Mouse (Mus musculus): ENCODE results near the gene Pinlyp.
A peak's percentile ranks its signal among the peaks of the same experiment; 100 is the strongest.

Pinlyp gene

DNA sequence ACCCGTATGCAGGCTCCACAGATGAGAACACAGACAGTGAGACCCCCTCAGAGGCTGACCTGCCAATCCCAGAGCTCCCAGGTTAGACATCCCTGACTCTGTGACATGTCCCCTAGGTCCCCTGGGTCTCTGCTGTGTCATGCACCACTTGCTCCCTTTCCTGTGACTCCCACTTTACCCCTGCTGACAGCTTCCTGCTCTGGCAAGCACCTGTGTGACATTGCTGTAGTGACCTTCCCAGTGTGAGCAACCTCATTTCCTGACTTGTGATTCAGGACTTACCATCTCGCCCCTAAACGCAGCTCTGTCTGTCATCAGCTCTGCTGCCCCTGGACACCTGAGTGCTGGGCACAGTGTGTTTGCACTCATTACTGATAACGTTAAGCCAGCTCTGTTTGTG lies 25.2 kb upstream of the Pinlyp start:
- no peak for TF ChIP-seq GATA4 (IDR thresholded peaks at IDR 0.05; ENCODE audit: insufficient replicate concordance, low read length)

DNA sequence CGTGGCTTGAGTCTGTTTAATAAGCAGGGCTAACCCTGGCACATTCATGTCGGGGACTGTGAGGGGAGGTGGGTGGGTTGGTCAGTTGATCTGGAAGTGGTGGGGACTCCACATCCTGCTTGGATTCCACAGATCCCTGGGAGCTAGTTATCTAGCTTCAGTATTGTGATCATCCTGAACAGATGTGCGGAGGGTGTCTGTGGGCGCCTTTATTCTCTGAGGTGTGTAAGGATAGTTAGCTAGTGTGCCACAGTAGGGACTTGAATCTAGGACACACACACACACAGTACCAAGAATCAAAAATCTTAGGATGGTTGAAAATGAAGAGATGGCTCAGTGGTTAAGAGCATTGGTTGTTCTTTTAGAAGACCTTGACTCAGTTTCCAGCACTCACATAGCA lies 22.6 kb upstream of the Pinlyp start:
- TF ChIP-seq GATA4 (IDR thresholded peaks at IDR 0.05; ENCODE audit: insufficient replicate concordance, low read length), result no peak

DNA sequence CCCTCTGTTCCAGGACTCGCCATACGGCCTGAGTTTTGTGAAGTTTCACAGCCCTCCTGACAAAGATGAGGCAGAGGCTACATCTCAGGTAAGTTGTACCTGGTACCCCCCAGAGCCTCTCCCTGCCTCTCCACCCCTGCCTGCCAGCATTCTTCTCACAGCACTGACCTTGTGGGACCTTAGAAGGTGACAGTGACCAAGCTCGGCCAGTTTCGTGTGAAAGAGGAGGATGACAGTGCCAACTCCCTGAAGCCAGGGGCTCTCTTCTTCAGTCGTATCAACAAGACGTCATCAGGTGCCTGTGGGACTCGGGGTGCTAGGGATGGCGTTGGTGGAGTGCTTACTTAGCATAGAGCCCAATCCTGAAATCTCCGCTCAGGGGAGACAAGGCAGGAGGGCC lies 20.3 kb upstream of the Pinlyp start:
- TF ChIP-seq GATA4 (IDR thresholded peaks at IDR 0.05; ENCODE audit: insufficient replicate concordance, low read length), result no peak

DNA sequence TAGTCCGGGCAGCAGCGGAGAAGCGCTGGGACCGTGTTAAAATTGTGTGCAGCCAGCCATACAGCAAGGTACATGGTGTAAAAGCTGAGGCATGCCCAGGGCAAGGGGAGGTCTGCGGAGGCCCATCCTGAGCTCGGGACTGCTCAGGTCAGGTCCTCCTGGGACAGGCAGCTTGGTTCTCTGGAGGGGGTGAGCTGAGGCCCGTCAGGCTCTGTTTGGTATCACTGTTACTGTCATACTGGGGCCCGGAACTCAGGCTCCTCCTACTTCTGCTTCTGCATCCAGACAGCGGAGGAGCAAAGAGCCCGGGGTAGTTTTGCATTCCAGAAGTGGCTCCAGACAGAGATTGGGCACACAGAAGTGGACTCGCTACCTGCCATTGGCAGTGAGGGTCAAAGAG lies 19.7 kb upstream of the Pinlyp start:
- TF ChIP-seq GATA4 (IDR thresholded peaks at IDR 0.05; ENCODE audit: insufficient replicate concordance, low read length), result no peak

DNA sequence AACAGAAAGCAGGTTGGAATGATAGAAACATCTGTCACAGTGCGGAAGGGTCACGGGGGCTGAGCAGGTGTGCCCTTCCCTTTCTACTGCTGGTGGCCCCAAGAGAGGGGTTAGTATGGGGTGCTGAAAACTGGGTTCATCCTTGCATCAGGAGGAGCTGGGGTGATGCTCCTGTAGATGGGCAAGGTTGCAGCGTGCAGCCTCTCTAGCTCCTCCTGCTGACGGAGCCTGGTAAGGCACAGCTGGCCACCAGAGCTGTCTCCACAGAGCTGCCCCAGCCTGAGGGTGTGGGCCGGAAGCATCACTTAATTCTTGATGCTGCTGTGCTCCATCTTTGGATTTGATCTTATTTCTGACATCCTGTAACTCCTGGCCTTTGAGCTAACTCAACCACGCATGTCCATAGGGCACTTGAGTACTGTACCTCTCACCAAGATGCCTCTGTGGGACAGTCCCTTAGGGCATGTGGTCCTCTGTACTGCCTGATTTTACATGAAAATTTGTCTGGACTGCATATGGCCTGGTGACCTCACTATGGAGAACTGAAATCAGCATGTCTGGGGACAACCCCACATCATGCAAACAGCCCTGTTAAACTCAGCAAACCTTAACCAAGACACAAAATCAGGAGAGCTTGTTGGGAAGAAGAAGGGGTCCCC lies 18.8 kb upstream of the Pinlyp start:
- TF ChIP-seq GATA4 (IDR thresholded peaks at IDR 0.05; ENCODE audit: insufficient replicate concordance, low read length), result no peak

DNA sequence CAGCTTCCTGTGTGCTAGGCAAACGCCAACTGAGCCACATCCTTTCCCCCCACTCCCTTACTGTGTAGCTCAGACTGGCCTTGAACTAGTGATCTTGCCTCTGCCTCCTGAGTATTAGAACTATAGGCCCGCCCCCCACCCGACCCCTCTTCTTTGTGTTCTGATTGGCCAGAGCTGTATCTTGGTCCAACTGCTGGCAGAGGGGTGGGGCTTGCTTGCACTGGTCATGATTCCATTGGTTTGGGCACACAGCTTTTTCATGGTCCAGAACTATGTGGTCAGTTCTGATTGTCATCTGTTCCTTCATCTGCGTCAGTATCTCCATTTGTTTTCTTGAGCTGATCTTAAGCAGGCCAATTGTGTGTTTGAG lies 17.9 kb upstream of the Pinlyp start:
- TF ChIP-seq GATA4 (IDR thresholded peaks at IDR 0.05; ENCODE audit: insufficient replicate concordance, low read length), result no peak

DNA sequence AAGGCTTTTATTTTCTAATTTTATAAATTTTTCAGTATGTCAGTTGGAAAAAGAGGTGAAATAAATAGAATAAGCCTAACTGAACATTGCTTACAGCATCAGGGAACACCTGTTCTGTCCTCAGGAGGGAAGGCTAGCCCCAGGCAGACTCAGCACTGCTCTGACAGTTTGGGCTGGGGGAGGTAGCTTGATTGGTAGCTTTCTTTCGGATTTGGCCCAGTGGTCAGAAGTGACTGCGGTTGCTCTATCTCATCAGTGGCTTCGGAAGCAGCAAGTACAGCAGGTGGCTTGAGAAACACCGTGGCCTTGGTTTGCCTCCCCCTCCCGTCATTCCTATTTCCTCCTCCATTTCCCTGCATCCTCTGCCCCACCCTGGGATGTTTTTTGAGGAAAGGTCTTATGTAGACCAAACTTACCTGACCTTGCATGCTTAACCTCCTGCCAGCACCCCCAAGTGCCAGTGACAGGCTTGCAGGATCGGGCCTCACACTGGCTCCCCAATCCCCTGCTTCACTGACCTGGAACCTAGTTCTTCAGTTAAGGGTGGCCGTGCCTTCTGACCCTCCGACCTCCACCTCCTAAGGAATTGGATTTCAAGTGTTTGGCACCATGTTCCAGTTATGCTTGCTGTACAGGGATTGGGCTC lies 17.4 kb upstream of the Pinlyp start:
- no peak for TF ChIP-seq GATA4 (IDR thresholded peaks at IDR 0.05; ENCODE audit: insufficient replicate concordance, low read length)

DNA sequence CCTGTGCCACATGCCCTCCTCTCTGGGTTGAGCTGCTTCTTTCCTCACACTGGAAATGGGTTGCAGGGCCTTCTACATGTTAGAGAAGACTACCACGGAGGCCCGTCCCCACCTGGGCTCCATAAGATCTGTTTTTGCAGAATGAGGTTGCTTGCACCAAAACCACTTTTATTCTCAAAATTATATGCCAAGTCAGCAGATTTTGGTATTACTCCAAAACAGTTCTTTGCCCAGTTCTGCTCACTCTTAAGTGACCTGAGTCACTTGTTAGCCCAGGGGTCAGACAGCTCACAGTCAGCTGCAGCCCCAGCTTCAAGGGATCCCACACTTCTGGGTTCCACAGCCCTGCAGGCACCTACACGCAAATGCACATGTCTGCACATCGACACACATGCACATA lies 15.5 kb upstream of the Pinlyp start:
- TF ChIP-seq GATA4 (IDR thresholded peaks at IDR 0.05; ENCODE audit: insufficient replicate concordance, low read length), result no peak

DNA sequence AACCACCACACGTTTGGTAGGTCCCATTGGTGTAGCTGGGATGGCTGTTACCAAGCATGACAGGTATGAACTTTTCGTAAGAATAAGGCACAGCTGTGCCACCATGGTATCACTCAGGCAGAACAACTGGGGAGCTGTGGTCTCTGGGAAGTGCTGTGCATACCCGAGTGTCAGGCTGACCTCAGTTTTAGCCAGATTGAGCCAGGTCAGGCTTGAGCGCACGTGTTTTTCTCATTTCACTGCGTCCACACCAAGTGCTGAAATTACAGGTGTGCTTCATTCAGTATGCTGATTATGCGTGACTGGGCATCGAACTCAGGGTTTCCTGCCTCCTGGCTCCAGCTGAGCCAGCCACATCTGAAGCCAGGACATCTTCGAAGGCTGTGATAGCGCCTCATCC lies 9.9 kb upstream of the Pinlyp start:
- no peak for TF ChIP-seq GATA4 (IDR thresholded peaks at IDR 0.05; ENCODE audit: insufficient replicate concordance, low read length)

DNA sequence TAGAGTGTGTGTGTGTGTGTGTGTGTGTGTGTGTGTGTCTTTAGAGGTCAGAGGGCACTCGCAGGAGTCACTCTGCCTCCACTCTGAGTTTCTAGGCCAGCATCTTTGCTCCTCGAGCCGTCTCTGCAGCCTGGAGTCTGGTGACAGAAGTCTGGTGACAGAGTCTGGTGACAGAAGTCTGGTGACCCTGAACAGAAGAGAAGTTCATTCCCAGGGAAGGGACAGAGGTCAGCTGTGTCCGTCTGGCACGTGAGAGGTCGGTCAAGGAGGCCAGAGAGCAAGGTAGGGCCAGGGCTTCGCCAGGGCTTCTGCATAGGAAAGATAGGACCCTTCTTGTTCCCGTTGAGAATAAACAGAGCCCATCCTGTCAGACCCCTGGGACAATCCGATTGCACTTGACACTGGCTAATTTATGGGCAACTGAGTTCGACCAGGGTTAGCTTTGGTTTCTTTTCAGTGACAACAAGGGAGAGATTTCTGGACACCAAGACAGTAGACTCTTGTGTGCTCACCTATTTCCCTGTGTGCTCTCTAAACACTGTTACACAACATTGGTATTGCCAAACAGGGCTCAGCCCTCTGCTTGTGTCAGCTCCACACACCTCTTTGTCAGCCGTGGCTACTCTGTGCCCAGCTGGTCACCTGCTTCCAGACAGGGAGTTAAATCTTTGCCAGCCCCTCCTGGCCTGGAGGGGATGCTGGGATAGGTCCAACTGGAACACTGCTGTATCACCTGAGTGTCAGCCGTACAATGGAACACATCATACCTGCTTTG lies 6.3 kb upstream of the Pinlyp start:
- TF ChIP-seq GATA4 (IDR thresholded peaks at IDR 0.05; ENCODE audit: insufficient replicate concordance, low read length), result no peak

DNA sequence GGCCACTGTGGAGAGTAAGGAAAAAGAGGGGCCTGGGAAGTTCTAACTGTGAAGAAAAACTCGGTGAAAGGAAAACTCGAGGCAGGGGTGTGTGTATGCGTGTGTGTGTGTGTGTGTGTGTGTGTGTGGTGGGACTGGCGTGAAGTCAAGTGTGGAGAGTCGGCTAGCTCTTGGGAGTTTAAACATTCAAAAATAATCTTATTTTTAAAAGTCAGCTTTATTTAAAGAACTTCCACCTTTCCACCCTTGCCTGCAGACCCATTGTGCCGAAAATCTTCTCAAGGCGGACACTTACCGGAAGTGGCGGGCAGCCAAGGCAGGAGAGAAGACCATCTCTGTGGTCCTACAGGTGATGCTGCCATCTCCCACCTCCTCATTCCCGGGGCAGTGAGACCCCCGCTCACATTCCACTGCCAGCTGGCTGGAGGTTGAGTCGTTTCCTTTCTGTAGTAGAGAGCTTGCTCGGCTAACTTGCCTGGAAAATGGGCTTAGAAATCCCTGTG lies 1.7 kb upstream of the Pinlyp start:
- TF ChIP-seq GATA4 (IDR thresholded peaks at IDR 0.05; ENCODE audit: insufficient replicate concordance, low read length), result no peak

DNA sequence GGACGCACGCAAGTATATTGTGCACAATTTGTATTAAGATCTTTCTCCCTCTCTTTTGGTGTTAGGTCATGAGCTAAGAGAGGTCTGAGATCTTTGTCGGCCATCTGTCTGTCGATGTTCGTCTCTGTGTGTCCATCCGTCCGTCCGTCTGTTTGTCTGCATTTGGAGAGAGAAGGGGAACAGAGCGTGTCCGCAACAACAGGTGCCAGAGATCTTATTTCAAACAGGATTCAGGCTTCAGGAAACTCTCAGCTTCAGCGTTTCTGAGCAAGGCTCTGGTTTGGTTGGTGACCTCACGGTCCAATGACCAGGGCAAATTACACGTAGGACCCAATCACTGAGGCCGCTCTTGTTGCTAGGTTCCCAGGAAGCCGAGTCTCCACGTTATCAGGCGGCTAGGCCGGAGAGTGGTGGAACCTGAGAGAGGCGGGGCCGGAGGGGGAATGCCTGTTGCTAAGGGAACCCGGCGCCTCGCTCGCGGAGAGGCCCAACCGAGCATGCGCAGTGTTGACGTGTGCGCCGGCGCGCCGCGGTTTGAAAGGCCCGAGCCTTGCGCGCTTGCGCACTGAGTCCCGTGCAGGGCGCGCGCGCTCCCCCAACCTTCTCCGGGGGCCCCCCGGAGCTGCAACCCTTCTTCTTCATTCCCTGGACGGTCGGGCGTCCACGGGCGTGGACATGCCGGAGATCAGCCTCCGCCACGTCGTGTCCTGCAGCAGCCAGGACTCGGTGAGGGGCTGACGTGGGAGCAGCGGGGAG lies 894 bp upstream of the Pinlyp start:
- TF ChIP-seq GATA4 (IDR thresholded peaks at IDR 0.05; ENCODE audit: insufficient replicate concordance, low read length), result peak; percentile 91; the same call in 1 of the 2 replicates

DNA sequence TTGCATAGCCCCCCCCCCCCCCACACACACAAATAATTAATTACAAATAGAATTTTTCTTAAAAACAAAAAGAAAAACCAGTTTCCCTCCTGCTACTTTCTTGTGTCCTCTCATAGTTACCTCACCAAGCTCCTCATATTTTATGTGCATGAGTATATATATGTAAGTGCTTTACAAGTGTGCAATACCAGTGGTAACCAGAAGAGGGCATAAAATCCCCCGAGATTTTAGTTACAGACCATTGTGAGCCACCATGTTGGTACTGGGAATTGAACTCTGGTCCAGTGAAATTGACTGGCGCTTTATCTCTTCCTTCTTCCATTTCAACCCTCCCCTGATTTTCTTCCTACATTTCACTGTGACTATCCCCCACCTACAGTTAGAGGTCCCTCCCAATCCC lies 1.4 kb downstream of the Pinlyp start:
- no peak for TF ChIP-seq GATA4 (IDR thresholded peaks at IDR 0.05; ENCODE audit: insufficient replicate concordance, low read length)

DNA sequence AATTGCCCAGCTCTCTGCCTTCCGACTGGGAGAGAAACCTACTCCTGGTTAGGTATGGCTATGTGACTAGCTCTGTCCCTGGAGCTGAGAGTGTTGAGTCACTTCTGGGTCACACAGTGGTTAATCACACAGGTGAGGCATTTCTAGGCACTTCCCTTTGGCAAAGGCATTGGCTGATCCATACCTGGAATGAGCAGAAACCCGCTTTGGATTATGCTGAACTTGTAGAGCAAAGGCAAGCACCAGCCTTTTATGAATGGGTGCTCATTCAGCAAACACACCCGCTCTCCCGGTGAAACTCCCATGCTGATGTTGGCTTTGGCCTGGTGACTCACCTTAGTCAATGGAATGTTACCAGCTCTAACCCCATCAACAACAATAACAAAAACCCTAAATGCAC lies 6.2 kb downstream of the Pinlyp start:
- no peak for TF ChIP-seq GATA4 (IDR thresholded peaks at IDR 0.05; ENCODE audit: insufficient replicate concordance, low read length)

DNA sequence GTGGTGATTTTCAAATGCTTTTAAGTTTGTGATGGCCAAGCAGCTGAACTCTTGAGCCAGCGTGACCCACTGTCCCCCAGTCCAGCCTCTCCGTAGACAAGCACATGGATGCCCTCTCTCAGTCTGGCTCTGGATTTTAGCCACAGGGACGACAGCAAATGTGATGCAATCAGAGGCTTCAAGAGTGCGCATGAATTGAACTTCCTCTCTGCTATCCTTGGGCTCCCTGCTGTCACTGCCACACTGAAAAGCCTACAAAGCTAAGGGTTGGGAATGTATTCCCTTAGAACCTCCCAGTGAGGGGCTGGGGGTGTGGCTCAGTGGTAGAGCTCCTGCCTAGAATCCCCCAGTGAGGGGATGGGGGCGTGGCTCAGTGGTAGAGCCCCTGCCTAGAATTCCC lies 7.2 kb downstream of the Pinlyp start:
- no peak for TF ChIP-seq GATA4 (IDR thresholded peaks at IDR 0.05; ENCODE audit: insufficient replicate concordance, low read length)

All from liver, adult (tissue).